Mouse (Mus musculus) midbrain, embryonic 10.5 days (tissue): Measurements from ENCODE around the gene Snx10. TPM values are rescaled to one million over a fixed set of nuclear protein-coding genes. Genes with fewer than 3 reads are reported as not detected.
"Not testable (repeated sequence)": the region's sequence is repeated elsewhere in the genome, so short reads cannot be mapped to it uniquely, and the experiment has no call there.

Source experiments
- DNase-seq: peaks from one replicate; pipeline ENCODE4 v3.0.0-alpha.2; 2017; ENCODE audit warnings: low spot score
- H3K27ac ChIP-seq: fragments of 300-500 bp; sonication (generic); replicated peaks from 2 replicates; pipeline ENCODE4 v1.5.1; 2016; ENCODE audit warnings: mild to moderate bottlenecking
- H3K27me3 ChIP-seq: fragments of 300-500 bp; sonication (generic); 2 replicates; pipeline ENCODE4 v1.6.1; 2016; ENCODE audit warnings: low read depth, mild to moderate bottlenecking; ENCODE audit not compliant: poor library complexity, severe bottlenecking
- H3K36me3 ChIP-seq: fragments of 300-500 bp; sonication (generic); 2 replicates; pipeline ENCODE4 v1.6.1; 2016; ENCODE audit warnings: mild to moderate bottlenecking, moderate library complexity
- H3K4me1 ChIP-seq: fragments of 300-500 bp; sonication (generic); 2 replicates; pipeline ENCODE4 v1.6.1; 2016
- H3K4me3 ChIP-seq: fragments of 300-500 bp; sonication (generic); 2 replicates; pipeline ENCODE4 v1.5.1; 2016; ENCODE audit warnings: mild to moderate bottlenecking, moderate library complexity
- H3K9me3 ChIP-seq: fragments of 300-500 bp; sonication (generic); replicated peaks from 2 replicates; pipeline ENCODE4 v1.6.1; 2016; ENCODE audit warnings: mild to moderate bottlenecking
- WGBS: fragments of 180-500 bp; shearing (Covaris S2); methylation state at CpG from one replicate; pipeline ENCODE4 v1.1.7; 2016; 5-methylcytosine and 5-hydroxymethylcytosine counted together
- polyA plus RNA-seq: library from polyadenylated mRNA; unstranded; fragments of >200 nt; fragmentation: Nextera tagmentation; extraction: Ambion mirVana; gene quantifications from 2 replicates; pipeline ENCODE4 v1.2.1, GENCODE M21; 2016

Snx10 gene
- polyA plus RNA-seq = 37.0 and 40.9 TPM in 2 replicates

- under 1% methylated on average over 47 of the region's 47 CpGs for WGBS
- peak; percentile 71 for DNase-seq
- Histone ChIP-seq H3K4me3 (peak within 1 kb of the TSS; percentile 84), H3K9me3 (no peaks in the 10 kb centered on the region), H3K36me3 (no peaks in the 10 kb centered on the region), H3K4me1 (peaks cover 30% of the 10 kb centered on the region), H3K27ac (peak within 1 kb of the TSS; percentile 92), H3K27me3 (no peaks in the 10 kb centered on the region)
Measured at GRCm38 (mm10) chr6:51523807-51524320, at the start of gene Snx10. Gene Snx10, plus strand, starts transcription at chr6:51523901.

DNA sequence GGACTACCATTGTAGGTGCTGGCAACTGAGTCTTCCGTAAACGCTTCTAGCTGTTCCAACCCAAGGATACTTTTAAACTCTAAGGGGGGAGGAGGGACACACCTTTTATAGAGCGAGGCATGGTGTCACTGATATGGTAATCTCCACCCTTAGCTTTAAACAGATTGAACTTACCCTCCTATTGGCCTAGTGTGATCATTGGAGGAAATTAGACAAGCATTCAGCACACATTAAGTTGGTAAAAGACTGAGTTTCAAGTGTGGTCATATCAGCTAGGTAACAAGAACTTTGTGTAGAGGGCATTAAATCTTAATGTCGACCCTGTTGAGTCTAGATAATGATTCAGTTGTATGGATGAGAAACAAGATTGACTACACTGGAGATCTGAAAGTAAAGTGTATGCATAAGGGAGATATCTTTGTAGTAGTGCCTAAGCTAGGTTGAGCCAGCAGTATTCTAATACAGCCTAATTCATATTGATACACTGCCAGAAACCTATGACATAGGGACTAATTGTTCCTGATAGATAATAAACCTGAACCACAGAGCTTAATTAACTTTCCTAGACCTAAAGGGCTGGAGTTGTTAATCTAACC lies 44.5 kb upstream of the Snx10 start:
- Histone ChIP-seq H3K9me3 (no peaks in the 10 kb centered on the region), H3K27ac (no peak overlapping the region), H3K4me1 (no peaks in the 10 kb centered on the region; the same call in 1 of the 2 replicates), H3K36me3 (peaks cover 89% of the 10 kb centered on the region), H3K4me3 (no peak overlapping the region), H3K27me3 (no peaks in the 10 kb centered on the region)
- no peak for DNase-seq
- WGBS = 94% methylated on average over 4 of the region's 4 CpGs

- Histone ChIP-seq H3K4me1 (no peaks in the 10 kb centered on the region), H3K27ac (no peak overlapping the region), H3K9me3 (no peaks in the 10 kb centered on the region), H3K36me3 (peaks cover 73% of the 10 kb centered on the region), H3K4me3 (no peak overlapping the region), H3K27me3 (no peaks in the 10 kb centered on the region)
- DNase-seq = no peak
- 96% methylated on average over 8 of the region's 8 CpGs for WGBS
Measured at GRCm38 (mm10) chr6:51481548-51481947, 42.2 kb upstream of the Snx10 start.

GRCm38 (mm10) chr6:51483861-51484260 lies 39.8 kb upstream of the Snx10 start:
- H3K27me3 ChIP-seq = no peaks in the 10 kb centered on the region
- DNase-seq = peak; percentile 8
- no peak overlapping the region for H3K4me3 ChIP-seq
- no peak overlapping the region for H3K27ac ChIP-seq
- no peaks in the 10 kb centered on the region; the same call in 1 of the 2 replicates for H3K9me3 ChIP-seq
- peaks cover 50% of the 10 kb centered on the region for H3K36me3 ChIP-seq
- WGBS = 94% methylated on average over 3 of the region's 3 CpGs
- no peaks in the 10 kb centered on the region for H3K4me1 ChIP-seq

GRCm38 (mm10) chr6:51484556-51484955 lies 39.1 kb upstream of the Snx10 start:
- not testable (repeated sequence) for H3K27me3 ChIP-seq, H3K27ac ChIP-seq, H3K4me1 ChIP-seq, H3K9me3 ChIP-seq, H3K4me3 ChIP-seq
- WGBS = 88% methylated on average over 8 of the region's 8 CpGs
- DNase-seq = peak; percentile 10
- H3K36me3 ChIP-seq = peaks cover 43% of the 10 kb centered on the region

- peak; percentile 7 for DNase-seq
- no peaks in the 10 kb centered on the region for H3K27me3 ChIP-seq
- H3K27ac ChIP-seq = no peak overlapping the region
- no peaks in the 10 kb centered on the region; the same call in 1 of the 2 replicates for H3K9me3 ChIP-seq
- 61% methylated on average over 2 of the region's 2 CpGs for WGBS
- H3K4me3 ChIP-seq = no peak overlapping the region
- H3K36me3 ChIP-seq = peaks cover 32% of the 10 kb centered on the region
- no peaks in the 10 kb centered on the region; the same call in 1 of the 2 replicates for H3K4me1 ChIP-seq
Measured at GRCm38 (mm10) chr6:51485646-51486045, 38.1 kb upstream of the Snx10 start.

DNA sequence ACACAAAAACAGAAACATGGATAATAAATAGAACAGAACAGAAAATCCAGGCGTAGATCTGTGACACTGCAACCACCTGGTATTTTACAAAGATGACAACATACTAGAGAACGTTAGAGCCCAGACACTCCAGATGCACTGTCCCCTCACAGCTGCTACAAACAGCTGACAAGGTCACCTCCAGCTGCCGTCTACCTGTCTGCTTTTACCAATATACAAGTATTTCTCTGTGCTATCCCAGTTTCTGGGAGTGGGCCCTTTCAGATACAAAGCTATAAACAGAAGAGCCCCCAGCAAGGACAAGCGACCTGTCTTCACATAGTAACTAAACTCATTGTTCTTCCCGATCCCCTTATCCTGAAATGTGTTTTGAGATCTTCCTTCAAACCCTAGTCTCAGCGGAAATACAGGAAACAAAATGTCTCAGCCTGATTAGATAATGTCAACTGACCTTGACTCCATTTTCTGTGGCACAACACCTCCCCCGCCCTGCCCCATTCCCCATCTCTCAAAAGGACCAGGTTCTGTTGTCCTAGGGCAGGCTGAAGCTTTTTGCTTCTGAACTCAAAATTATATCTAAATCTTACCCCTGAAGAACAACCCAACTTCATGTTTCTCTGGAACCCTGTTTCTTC lies 37.5 kb upstream of the Snx10 start:
- Histone ChIP-seq H3K4me3 (no peak overlapping the region), H3K4me1 (no peaks in the 10 kb centered on the region; the same call in 1 of the 2 replicates), H3K9me3 (no peaks in the 10 kb centered on the region; the same call in 1 of the 2 replicates), H3K27ac (no peak overlapping the region), H3K27me3 (no peaks in the 10 kb centered on the region), H3K36me3 (peaks cover 26% of the 10 kb centered on the region)
- DNase-seq = no peak
- 77% methylated on average over 7 of the region's 7 CpGs for WGBS

DNA sequence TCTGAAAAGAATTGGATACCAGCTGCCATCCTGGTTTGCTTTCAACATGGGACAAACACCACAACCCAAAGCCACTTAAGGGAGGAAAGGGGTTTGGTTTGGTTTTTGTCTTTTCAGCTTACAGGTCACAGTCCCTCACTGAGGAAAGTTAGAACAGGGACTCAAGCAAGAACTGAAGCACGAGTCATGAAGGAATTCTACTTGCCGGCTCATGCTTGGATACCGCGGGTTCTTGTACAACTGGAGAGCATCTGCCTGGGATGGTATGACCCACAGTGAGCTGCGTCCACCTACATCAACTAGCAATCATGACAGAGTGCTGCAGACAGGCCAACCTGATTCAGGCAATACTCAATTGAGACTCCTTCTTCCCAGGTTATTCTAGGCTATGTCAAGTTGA lies 37.0 kb upstream of the Snx10 start:
- 93% methylated on average over 5 of the region's 5 CpGs for WGBS
- Histone ChIP-seq H3K27ac (no peak overlapping the region), H3K36me3 (peaks cover 21% of the 10 kb centered on the region), H3K4me3 (no peak overlapping the region), H3K27me3 (no peaks in the 10 kb centered on the region), H3K4me1 (no peaks in the 10 kb centered on the region; the same call in 1 of the 2 replicates), H3K9me3 (no peaks in the 10 kb centered on the region; the same call in 1 of the 2 replicates)
- no peak for DNase-seq

DNA sequence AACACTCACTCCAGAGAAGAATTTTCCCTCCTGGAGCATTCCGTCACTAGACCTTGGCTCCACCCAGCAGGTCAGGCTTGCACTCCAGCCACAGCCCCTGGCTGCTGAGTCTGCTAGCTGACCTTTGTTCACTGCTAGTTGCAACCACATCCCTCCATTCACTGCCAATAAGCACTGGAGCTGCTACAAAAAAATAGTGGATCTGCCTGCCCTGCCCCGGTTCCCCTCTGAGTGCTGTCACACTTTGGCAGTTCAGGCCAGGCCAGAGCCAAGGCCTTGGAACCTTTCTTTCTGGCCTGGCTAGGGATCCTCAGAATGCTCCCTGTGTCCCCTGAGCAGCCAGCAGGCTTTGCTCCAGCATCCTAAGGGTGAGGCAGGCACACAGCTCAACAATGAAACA lies 33.9 kb upstream of the Snx10 start:
- WGBS = 71% methylated on average over 2 of the region's 2 CpGs
- H3K27ac ChIP-seq = no peak overlapping the region
- peaks cover under 1% of the 10 kb centered on the region for H3K36me3 ChIP-seq
- DNase-seq = no peak
- H3K27me3 ChIP-seq = no peaks in the 10 kb centered on the region
- no peak overlapping the region for H3K4me3 ChIP-seq
- H3K4me1 ChIP-seq = no peaks in the 10 kb centered on the region; the same call in 1 of the 2 replicates
- no peaks in the 10 kb centered on the region; the same call in 1 of the 2 replicates for H3K9me3 ChIP-seq

GRCm38 (mm10) chr6:51497321-51498111 lies 26.2 kb upstream of the Snx10 start:
- Histone ChIP-seq H3K27me3 (no peaks in the 10 kb centered on the region), H3K4me1 (no peaks in the 10 kb centered on the region), H3K9me3 (no peaks in the 10 kb centered on the region), H3K27ac (no peak overlapping the region), H3K36me3 (no peaks in the 10 kb centered on the region), H3K4me3 (no peak overlapping the region)
- WGBS = 78% methylated on average over 8 of the region's 8 CpGs
- no peak for DNase-seq

DNA sequence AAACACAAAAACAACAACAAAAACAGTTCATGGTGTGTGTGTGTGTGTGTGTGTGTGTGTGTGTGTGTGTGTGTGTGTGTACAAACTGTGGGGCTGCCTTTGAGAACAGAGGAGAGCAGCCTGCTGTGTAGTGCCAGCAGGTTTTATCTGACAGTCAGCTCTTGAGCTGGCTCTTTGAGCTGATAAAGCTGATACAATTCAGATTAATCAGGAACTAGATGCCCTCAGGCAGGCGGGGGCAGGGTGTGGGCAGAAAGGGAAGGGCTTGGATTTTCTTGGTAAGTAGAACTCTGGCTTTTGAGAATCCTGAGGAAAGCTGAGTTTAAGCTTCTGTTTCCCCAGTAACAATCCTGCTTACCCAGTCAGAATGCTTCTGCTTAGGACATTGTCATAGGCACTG lies 18.0 kb upstream of the Snx10 start:
- H3K9me3 ChIP-seq = no peaks in the 10 kb centered on the region
- H3K27me3 ChIP-seq = no peaks in the 10 kb centered on the region
- H3K36me3 ChIP-seq = no peaks in the 10 kb centered on the region
- H3K27ac ChIP-seq = no peak overlapping the region
- no peak overlapping the region for H3K4me3 ChIP-seq
- 68% methylated on average over 1 of the region's 1 CpGs for WGBS
- H3K4me1 ChIP-seq = peaks cover 9% of the 10 kb centered on the region; the same call in 1 of the 2 replicates
- no peak for DNase-seq

- H3K36me3 ChIP-seq = no peaks in the 10 kb centered on the region
- no peak overlapping the region for H3K27ac ChIP-seq
- H3K4me3 ChIP-seq = no peak overlapping the region
- H3K9me3 ChIP-seq = no peaks in the 10 kb centered on the region
- 75% methylated on average over 2 of the region's 2 CpGs for WGBS
- H3K27me3 ChIP-seq = no peaks in the 10 kb centered on the region
- peaks cover 9% of the 10 kb centered on the region; the same call in 1 of the 2 replicates for H3K4me1 ChIP-seq
- no peak for DNase-seq
Measured at GRCm38 (mm10) chr6:51507556-51507955, 16.1 kb upstream of the Snx10 start.
